Mouse (Mus musculus) limb, embryonic 12.5 days (tissue): Measurements from ENCODE around the gene Blm. TPM values are rescaled to one million over a fixed set of nuclear protein-coding genes. Genes with fewer than 3 reads are reported as not detected.
A peak's percentile ranks its signal among the peaks of the same experiment; 100 is the strongest.

Experiments
- ATAC-seq: fragments of 200-750 bp; cut with Nextera tagmentation; 2 replicates; pipeline ENCODE4 v1.8.0; 2017; ENCODE audit warnings: low read depth, moderate TSS enrichment; ENCODE audit not compliant: insufficient number of reproducible peaks, insufficient read depth, low FRiP score, low TSS enrichment
- H3K27ac ChIP-seq: fragments of 300-500 bp; sonication (generic); 2 replicates; pipeline ENCODE4 v1.5.1; 2016; ENCODE audit warnings: mild to moderate bottlenecking, moderate library complexity
- H3K27me3 ChIP-seq: fragments of 300-500 bp; sonication (generic); 2 replicates; pipeline ENCODE4 v1.6.1; 2016; ENCODE audit warnings: mild to moderate bottlenecking, moderate library complexity
- H3K36me3 ChIP-seq: fragments of 300-500 bp; sonication (generic); 2 replicates; pipeline ENCODE4 v1.6.1; 2016; ENCODE audit warnings: mild to moderate bottlenecking, moderate library complexity
- H3K4me1 ChIP-seq: fragments of 300-500 bp; sonication (generic); replicated peaks from 2 replicates; pipeline ENCODE4 v1.6.1; 2016
- H3K4me2 ChIP-seq: fragments of 300-500 bp; sonication (generic); 2 replicates; pipeline ENCODE4 v1.6.1; 2016; ENCODE audit warnings: mild to moderate bottlenecking, moderate library complexity
- H3K4me3 ChIP-seq: fragments of 300-500 bp; sonication (generic); replicated peaks from 2 replicates; pipeline ENCODE4 v1.5.1; 2016; ENCODE audit warnings: mild to moderate bottlenecking
- H3K9ac ChIP-seq: fragments of 300-500 bp; sonication (generic); replicated peaks from 2 replicates; pipeline ENCODE4 v1.6.1; 2016; ENCODE audit warnings: mild to moderate bottlenecking, moderate library complexity
- H3K9me3 ChIP-seq: fragments of 300-500 bp; sonication (generic); 2 replicates; pipeline ENCODE4 v1.6.1; 2016; ENCODE audit warnings: mild to moderate bottlenecking, moderate library complexity
- WGBS: fragments of 180-500 bp; shearing (Covaris S2); methylation state at CpG from one replicate; pipeline ENCODE4 v1.1.7; 2016; 5-methylcytosine and 5-hydroxymethylcytosine counted together
- polyA plus RNA-seq: library from polyadenylated mRNA; unstranded; fragments of >200 nt; fragmentation: Nextera tagmentation; extraction: Ambion mirVana; gene quantifications from 2 replicates; pipeline ENCODE4 v1.2.1, GENCODE M21; 2016

Gene Blm
- polyA plus RNA-seq, 1 experiment from 2014 or later = 42.1 TPM

DNA sequence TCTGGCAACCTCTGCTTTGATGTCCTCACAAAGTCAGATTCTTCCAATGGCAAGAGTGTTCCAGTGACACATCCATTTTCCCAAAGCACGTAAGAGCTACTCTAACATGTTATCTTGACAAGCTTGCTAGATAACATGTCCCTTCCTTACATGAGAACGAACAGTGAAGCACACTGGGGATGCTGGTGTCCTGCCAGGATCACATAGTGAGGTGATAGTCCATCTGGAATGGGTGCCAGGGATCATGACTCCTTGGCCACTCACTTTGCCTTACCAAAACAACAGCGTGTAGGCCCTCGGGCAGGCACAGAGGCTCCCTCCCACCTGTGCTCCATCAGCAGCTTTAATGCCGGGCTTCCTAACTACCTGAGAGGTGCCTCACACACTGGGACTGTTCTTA is 74.7 kb downstream of the Blm start:
- H3K27ac ChIP-seq = no peak overlapping the region
- no peak overlapping the region for H3K4me2 ChIP-seq
- H3K4me1 ChIP-seq = peaks cover 15% of the 10 kb centered on the region
- H3K36me3 ChIP-seq = peaks cover 75% of the 10 kb centered on the region
- no peak overlapping the region for H3K9ac ChIP-seq
- 92% methylated on average over 5 of the region's 5 CpGs for WGBS
- no peak for ATAC-seq
- no peaks in the 10 kb centered on the region for H3K27me3 ChIP-seq
- no peaks in the 10 kb centered on the region for H3K9me3 ChIP-seq
- H3K4me3 ChIP-seq = no peak overlapping the region

DNA sequence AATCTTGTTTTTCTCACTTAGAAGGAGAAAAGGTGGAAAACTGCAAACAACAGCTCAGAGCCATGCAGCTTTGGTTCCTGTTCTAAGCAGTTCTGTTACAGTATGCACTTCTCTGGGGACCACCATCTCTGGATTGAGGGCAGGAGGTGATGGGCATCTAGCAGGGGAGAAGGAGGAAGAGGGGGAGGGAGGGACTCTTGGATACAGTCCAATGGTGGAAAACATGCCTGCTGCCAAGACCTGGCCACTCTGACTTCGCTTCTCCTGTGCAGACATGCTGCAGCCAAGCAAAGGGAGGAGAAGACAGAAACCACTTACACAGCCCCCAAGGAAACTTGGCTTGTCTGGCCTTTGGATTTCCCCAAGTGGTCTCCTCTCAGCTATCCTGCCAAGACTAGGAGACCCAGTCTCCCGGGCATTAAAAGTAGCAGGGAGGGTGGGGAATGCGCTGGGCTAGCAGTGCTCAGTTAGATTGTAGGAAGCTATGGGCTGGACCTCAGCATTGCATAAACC is 77.0 kb downstream of the Blm start:
- peaks cover 15% of the 10 kb centered on the region for H3K4me1 ChIP-seq
- H3K9me3 ChIP-seq = no peaks in the 10 kb centered on the region
- peaks cover 83% of the 10 kb centered on the region for H3K36me3 ChIP-seq
- no peaks in the 10 kb centered on the region for H3K27me3 ChIP-seq
- ATAC-seq = no peak
- no peak overlapping the region for H3K4me3 ChIP-seq
- H3K9ac ChIP-seq = no peak overlapping the region
- peak overlapping the region; percentile 29; the same call in 1 of the 2 replicates for H3K27ac ChIP-seq
- no peak overlapping the region for H3K4me2 ChIP-seq
- 73% methylated on average over 3 of the region's 3 CpGs for WGBS

DNA sequence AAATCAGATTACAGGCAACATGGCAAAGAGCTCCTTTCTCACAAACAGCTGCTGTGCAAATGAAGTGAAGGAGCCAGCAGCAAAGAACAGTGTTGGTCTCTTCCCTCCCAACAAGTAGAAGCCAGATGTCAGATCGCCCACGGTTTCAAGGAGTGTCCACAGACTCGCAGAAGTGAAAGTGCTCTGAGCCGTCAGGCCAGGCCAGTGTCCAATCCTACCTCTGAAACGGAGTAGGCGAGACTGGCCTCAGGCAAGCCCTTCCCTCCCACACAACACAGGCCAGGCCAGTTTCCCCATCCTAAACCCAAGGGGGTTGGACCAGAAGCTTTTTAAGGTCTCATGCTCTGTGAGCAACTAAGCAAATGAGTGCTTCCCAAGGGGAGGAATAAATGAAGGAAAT is 77.7 kb downstream of the Blm start:
- peaks cover 81% of the 10 kb centered on the region for H3K36me3 ChIP-seq

DNA sequence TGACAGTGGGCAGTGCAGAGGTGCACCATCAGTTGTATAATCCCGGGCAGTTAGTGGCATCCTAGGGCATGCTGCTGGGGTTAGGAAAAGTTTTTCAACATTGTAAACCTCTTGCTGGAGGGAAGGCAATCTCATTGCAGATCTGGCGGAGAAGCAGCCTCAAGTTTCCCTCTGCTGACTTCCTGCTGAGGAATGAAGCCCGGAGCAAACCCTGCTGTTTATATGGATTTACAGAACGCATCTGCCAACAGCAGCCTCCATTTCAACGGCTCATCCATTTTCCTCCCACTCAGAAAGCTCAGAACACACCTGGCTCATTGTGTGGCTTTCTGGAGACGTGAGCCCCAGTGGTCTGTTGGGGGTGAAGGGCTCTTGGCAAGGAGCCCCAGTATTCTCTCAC is 78.6 kb downstream of the Blm start:
- 73% methylated on average over 6 of the region's 6 CpGs for WGBS
- no peak overlapping the region for H3K4me2 ChIP-seq
- peaks cover 83% of the 10 kb centered on the region for H3K36me3 ChIP-seq
- H3K9me3 ChIP-seq = no peaks in the 10 kb centered on the region
- no peak overlapping the region for H3K27ac ChIP-seq
- H3K27me3 ChIP-seq = no peaks in the 10 kb centered on the region
- no peak for ATAC-seq
- no peak overlapping the region for H3K4me3 ChIP-seq
- H3K9ac ChIP-seq = no peak overlapping the region
- peaks cover 15% of the 10 kb centered on the region for H3K4me1 ChIP-seq

More for the DNA sequence above, 77.7 kb downstream of the Blm start:
- H3K4me1 ChIP-seq = peaks cover 15% of the 10 kb centered on the region
- H3K27ac ChIP-seq = peak overlapping the region; percentile 59
- H3K9ac ChIP-seq = no peak overlapping the region
- no peaks in the 10 kb centered on the region for H3K27me3 ChIP-seq
- no peak for ATAC-seq
- H3K4me2 ChIP-seq = no peak overlapping the region
- WGBS = 66% methylated on average over 6 of the region's 6 CpGs
- H3K4me3 ChIP-seq = no peak overlapping the region
- no peaks in the 10 kb centered on the region for H3K9me3 ChIP-seq

DNA sequence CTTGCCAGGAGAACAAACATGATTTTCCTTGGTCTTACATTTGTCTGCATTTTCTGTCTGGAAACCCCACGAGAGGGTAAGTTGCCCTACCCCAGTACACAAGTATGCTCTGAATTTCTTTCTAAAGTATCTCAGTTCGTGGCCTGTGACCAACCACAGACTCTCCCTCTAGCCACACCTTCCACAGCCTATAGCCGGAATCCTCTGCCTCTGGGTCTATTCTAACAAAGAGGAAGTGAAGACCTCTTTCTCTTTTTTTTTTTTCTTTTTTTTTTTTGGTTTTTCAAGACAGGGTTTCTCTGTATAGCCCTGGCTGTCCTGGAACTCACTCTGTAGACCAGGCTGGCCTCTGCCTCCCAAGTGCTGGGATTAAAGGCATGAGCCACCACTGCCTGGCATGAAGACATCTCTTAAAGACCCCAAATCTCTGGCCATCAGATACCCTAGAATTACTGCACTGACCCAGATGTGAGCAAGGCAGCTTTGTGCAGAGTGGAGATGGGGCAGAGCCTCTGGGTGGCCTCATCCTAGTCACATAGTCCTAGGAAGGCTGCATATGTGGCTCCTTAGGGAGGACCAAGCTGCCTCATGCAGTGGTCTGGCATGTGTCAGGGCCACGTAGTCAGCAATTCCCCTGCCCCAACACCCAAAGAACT is 79.3 kb downstream of the Blm start:
- ATAC-seq = no peak
- Histone ChIP-seq H3K27me3 (no peaks in the 10 kb centered on the region), H3K4me3 (no peak overlapping the region), H3K9ac (no peak overlapping the region), H3K9me3 (no peaks in the 10 kb centered on the region), H3K27ac (peak overlapping the region; percentile 17; the same call in 1 of the 2 replicates), H3K4me2 (no peak overlapping the region), H3K36me3 (peaks cover 76% of the 10 kb centered on the region), H3K4me1 (peaks cover 15% of the 10 kb centered on the region)
- 85% methylated on average over 4 of the region's 4 CpGs for WGBS

DNA sequence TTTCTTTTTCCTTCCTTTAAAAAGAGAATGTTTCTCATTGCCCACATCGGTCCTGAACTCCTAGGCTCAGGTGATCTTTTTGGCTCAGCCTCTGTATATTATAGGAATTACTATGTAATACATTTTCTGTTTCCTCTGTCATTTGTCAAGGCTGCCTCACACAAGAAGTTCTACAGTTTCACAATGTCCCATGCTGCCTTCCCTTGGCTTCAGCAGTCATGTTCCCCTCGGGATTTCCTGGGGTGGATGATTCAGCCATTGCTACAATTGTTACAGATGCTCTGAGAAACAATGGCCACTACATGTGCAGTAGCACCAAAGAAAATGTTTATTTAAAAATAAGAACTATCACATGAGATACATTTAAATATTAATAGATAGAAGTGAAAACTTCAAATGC is 80.1 kb downstream of the Blm start:
- Histone ChIP-seq H3K4me1 (peaks cover 15% of the 10 kb centered on the region), H3K27ac (no peak overlapping the region), H3K27me3 (no peaks in the 10 kb centered on the region), H3K9me3 (no peaks in the 10 kb centered on the region), H3K36me3 (peaks cover 68% of the 10 kb centered on the region), H3K9ac (no peak overlapping the region), H3K4me2 (no peak overlapping the region), H3K4me3 (no peak overlapping the region)
- WGBS = 92% methylated on average over 2 of the region's 2 CpGs
- ATAC-seq = no peak

DNA sequence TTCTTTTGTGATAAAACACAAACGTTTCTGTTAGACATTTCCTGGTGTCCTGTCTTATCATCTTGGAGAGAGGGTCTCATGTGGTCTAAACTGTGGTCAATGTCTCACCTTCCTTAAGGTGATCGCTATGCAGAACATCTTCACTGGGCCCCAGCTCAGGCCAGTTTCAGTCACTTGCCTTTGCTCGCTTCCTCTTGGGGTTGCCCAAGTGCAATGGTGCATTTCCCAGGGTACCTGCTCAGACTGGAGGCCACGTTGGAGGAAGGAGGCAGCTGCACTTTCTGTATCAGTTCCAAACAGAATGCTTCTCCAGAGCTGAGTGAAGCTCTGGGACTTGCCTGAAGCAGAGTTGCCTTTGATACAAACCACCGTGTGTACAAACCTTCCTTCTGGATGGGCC is 80.9 kb downstream of the Blm start:
- peaks cover 15% of the 10 kb centered on the region for H3K4me1 ChIP-seq
- no peaks in the 10 kb centered on the region for H3K27me3 ChIP-seq
- H3K36me3 ChIP-seq = peaks cover 63% of the 10 kb centered on the region
- no peak overlapping the region for H3K4me3 ChIP-seq
- no peak overlapping the region for H3K4me2 ChIP-seq
- no peak overlapping the region for H3K27ac ChIP-seq
- H3K9ac ChIP-seq = no peak overlapping the region
- no peak for ATAC-seq
- WGBS = 91% methylated on average over 5 of the region's 5 CpGs
- H3K9me3 ChIP-seq = no peaks in the 10 kb centered on the region

DNA sequence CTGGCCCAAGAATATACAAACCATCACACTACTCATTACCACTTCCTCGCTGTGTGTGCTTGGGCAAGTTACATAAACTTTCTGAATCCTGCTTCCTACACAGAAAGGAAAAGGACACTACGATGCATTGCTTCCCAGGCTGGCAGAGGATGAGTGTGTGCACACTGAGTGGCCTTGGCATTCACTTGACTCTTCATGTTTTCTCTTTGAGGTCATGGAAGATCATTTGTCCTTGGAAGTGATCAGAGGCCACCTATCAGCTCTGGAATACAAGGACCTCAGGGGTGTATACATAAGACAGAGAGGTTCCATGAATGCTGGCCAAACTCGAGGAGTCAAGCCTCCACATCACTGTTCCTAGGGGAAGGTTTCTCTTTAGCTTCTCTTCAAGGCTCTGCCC is 81.8 kb downstream of the Blm start:
- WGBS = 88% methylated on average over 3 of the region's 3 CpGs
- H3K4me2 ChIP-seq = no peak overlapping the region
- no peak for ATAC-seq
- H3K4me3 ChIP-seq = no peak overlapping the region
- no peak overlapping the region for H3K9ac ChIP-seq
- H3K36me3 ChIP-seq = peaks cover 57% of the 10 kb centered on the region
- no peak overlapping the region for H3K27ac ChIP-seq
- H3K9me3 ChIP-seq = no peaks in the 10 kb centered on the region
- no peaks in the 10 kb centered on the region for H3K27me3 ChIP-seq
- H3K4me1 ChIP-seq = peaks cover 13% of the 10 kb centered on the region

DNA sequence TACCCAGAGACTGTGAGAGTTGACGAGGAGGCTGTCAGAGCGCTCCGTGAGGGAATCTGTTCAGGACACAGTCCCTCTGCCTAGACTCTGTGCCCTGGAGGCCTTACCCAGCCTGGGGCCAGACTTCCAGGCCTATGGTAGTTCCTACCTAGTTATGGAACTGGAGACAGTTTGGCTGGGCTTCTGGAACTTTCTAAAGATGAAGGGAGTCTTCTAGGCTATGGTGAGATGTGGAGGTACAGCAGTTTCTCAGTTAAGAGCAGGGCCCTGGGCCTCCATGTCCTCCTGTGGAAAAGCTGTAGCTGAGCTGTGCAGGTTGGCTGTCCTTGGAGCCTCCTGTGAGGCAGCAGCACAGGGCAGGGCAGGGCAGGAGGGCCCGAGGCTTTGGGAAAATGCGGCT is 82.7 kb downstream of the Blm start:
- no peaks in the 10 kb centered on the region for H3K9me3 ChIP-seq
- WGBS = 88% methylated on average over 5 of the region's 5 CpGs
- no peak overlapping the region for H3K4me2 ChIP-seq
- peaks cover 48% of the 10 kb centered on the region for H3K36me3 ChIP-seq
- no peak for ATAC-seq
- no peak overlapping the region for H3K9ac ChIP-seq
- H3K27ac ChIP-seq = no peak overlapping the region
- H3K27me3 ChIP-seq = no peaks in the 10 kb centered on the region
- no peak overlapping the region for H3K4me3 ChIP-seq
- H3K4me1 ChIP-seq = 0 out of 2 replicates have a peak, but pooled peaks cover 6% of the 10 kb centered on the region

DNA sequence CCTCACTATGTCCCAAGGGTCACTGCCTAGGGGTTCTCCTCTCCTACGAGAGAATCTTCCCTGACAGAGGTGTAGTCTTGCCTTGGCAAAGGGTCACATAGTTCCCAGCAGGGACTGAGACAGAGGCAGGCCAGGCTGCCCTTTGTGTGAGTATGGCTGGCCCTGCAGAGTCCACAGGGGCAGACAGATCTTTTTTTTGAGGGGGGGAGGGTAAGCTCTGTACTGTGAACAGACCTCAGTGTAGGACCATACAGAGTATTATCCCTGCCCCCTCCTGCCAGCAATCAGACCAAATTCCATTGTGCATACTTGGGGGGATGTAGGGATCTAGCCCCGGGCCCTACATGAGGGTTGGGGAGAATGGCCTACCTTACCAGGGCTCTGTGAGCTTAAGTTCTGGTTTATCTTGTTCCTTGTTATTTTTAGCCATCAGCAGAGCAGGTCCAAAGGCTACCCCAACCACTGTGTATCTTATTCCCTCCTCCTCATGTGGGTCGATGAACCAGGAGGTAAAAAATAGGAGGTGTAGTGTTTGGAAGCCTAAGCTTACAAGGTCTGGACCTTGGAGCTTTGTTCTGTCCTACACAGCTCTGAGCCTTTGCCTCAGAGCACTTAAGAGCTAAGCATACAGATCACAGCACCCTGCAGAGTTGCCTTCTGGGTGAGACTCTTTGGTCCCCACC is 83.2 kb downstream of the Blm start:
- no peak overlapping the region for H3K4me2 ChIP-seq
- peaks cover 43% of the 10 kb centered on the region for H3K36me3 ChIP-seq
- no peak overlapping the region for H3K4me3 ChIP-seq
- no peaks in the 10 kb centered on the region for H3K9me3 ChIP-seq
- 0 out of 2 replicates have a peak, but pooled peaks cover under 1% of the 10 kb centered on the region for H3K4me1 ChIP-seq
- no peak overlapping the region for H3K27ac ChIP-seq
- H3K9ac ChIP-seq = no peak overlapping the region
- WGBS = 82% methylated on average over 3 of the region's 3 CpGs
- ATAC-seq = no peak
- H3K27me3 ChIP-seq = no peaks in the 10 kb centered on the region

DNA sequence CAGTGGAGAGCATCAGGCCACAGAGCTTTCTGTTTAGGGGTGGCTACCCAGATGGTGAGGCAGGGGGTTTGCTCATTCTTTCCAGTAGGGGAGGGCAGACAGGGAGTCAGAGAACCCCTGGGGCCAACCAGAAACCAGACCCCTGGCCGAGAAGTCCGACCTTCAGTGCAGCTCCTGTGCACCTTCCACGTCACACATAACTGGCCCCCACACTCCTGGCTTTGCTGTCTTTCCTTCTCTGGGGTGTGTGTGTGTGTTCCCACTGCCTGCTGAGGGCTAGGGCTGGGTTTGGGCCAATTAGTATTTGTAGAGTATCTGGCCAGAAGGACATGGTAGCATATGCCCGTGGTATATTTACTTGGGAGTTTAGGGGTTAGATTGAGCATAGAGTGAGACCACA is 84.6 kb downstream of the Blm start:
- H3K27ac ChIP-seq = no peak overlapping the region
- H3K4me1 ChIP-seq = peaks cover 10% of the 10 kb centered on the region; the same call in 1 of the 2 replicates
- no peak overlapping the region for H3K4me3 ChIP-seq
- H3K27me3 ChIP-seq = no peaks in the 10 kb centered on the region
- no peaks in the 10 kb centered on the region for H3K9me3 ChIP-seq
- ATAC-seq = no peak
- WGBS = 76% methylated on average over 4 of the region's 4 CpGs
- H3K4me2 ChIP-seq = no peak overlapping the region
- no peak overlapping the region for H3K9ac ChIP-seq
- peaks cover 38% of the 10 kb centered on the region for H3K36me3 ChIP-seq
